Mouse (Mus musculus) hindbrain, postnatal 0 days (tissue): Measurements from ENCODE around the gene Pfkfb2. TPM values are rescaled to one million over a fixed set of nuclear protein-coding genes. Genes with fewer than 3 reads are reported as not detected.

ENCODE experiments used
- ATAC-seq: fragments of 200-750 bp; cut with Nextera tagmentation; 2 replicates; pipeline ENCODE4 v1.8.0; 2017; ENCODE audit warnings: mild to moderate bottlenecking, moderate TSS enrichment, moderate library complexity
- DNase-seq: peaks from one replicate; pipeline ENCODE4 v3.0.0-alpha.2; 2015; ENCODE audit warnings: low spot score
- H3K27ac ChIP-seq: fragments of 300-500 bp; sonication (generic); 2 replicates; pipeline ENCODE4 v1.5.1; 2014; ENCODE audit warnings: mild to moderate bottlenecking
- H3K27me3 ChIP-seq: fragments of 300-500 bp; sonication (generic); 2 replicates; pipeline ENCODE4 v1.6.1; 2014; ENCODE audit warnings: low read length, mixed read lengths; ENCODE audit not compliant: insufficient read depth
- H3K36me3 ChIP-seq: fragments of 300-500 bp; sonication (generic); 2 replicates; pipeline ENCODE4 v1.6.1; 2014; ENCODE audit warnings: low read length, mixed read lengths; ENCODE audit not compliant: insufficient read depth
- H3K4me1 ChIP-seq: fragments of 300-500 bp; sonication (generic); 2 replicates; pipeline ENCODE4 v1.6.1; 2014; ENCODE audit warnings: antibody characterized with exemption, low read length, mixed read lengths; ENCODE audit not compliant: insufficient read depth
- H3K4me2 ChIP-seq: fragments of 300-500 bp; sonication (generic); 2 replicates; pipeline ENCODE4 v1.6.1; 2014; ENCODE audit warnings: low read depth, mild to moderate bottlenecking, low read length, moderate library complexity, mixed read lengths
- H3K4me3 ChIP-seq: fragments of 300-500 bp; sonication (generic); 2 replicates; pipeline ENCODE4 v1.5.1; 2014; ENCODE audit warnings: low read length
- H3K9ac ChIP-seq: fragments of 300-500 bp; sonication (generic); replicated peaks from 2 replicates; pipeline ENCODE4 v1.6.1; 2014; ENCODE audit warnings: mild to moderate bottlenecking, low read length, moderate library complexity, mixed read lengths
- H3K9me3 ChIP-seq: fragments of 300-500 bp; sonication (generic); 2 replicates; pipeline ENCODE4 v1.6.1; 2016; ENCODE audit warnings: low read length, mixed read lengths
- CTCF ChIP-seq: IDR thresholded peaks from 2 replicates; pipeline ENCODE4 v1.5.1; 2016; ENCODE audit warnings: antibody characterized with exemption, control low read depth, low read depth
- WGBS: fragments of 180-500 bp; shearing (Covaris S2); extraction: QIAGEN DNeasy Blood & Tissue Kit; methylation state at CpG from one replicate; pipeline ENCODE4 v1.1.7; 2014; 5-methylcytosine and 5-hydroxymethylcytosine counted together
- polyA plus RNA-seq: library from polyadenylated mRNA; unstranded; fragments of >200 nt; fragmentation: Nextera tagmentation; extraction: Ambion mirVana; gene quantifications from 2 replicates; pipeline ENCODE4 v1.2.1, GENCODE M21; 2015
- total RNA-seq: library from RNA; depleted of rRNA; stranded (reverse); fragments of >200 nt; gene quantifications from 2 replicates; pipeline ENCODE4 v1.2.3, GENCODE M21; 2014

Gene Pfkfb2
- total and polyA plus RNA-seq, 2 experiments from 2014 or later: 13.3 to 30.0 TPM

- WGBS: 72% methylated on average over 5 of the region's 5 CpGs
- no peak for ATAC-seq
- no peak overlapping the region for H3K27ac ChIP-seq
These were observed 38.0 kb upstream of the Pfkfb2 start for GRCm38 (mm10) chr1:130767066-130767465.

GRCm38 (mm10) chr1:130764027-130764461 lies 35.0 kb upstream of the Pfkfb2 start:
- Histone ChIP-seq H3K36me3 (no peaks in the 10 kb centered on the region), H3K9me3 (no peaks in the 10 kb centered on the region), H3K27ac (no peak overlapping the region), H3K9ac (no peak overlapping the region), H3K27me3 (no peaks in the 10 kb centered on the region), H3K4me3 (no peak overlapping the region), H3K4me1 (no peaks in the 10 kb centered on the region), H3K4me2 (no peak overlapping the region)
- no peak for ATAC-seq
- no peak for DNase-seq
- 90% methylated on average over 12 of the region's 12 CpGs for WGBS
- no peak for TF ChIP-seq CTCF

More at GRCm38 (mm10) chr1:130767066-130767465, 38.0 kb upstream of the Pfkfb2 start:
- Histone ChIP-seq H3K4me1 (no peaks in the 10 kb centered on the region), H3K4me2 (no peak overlapping the region), H3K9ac (no peak overlapping the region), H3K9me3 (no peaks in the 10 kb centered on the region), H3K27me3 (no peaks in the 10 kb centered on the region), H3K36me3 (no peaks in the 10 kb centered on the region), H3K4me3 (no peak overlapping the region)
- DNase-seq: no peak
- no peak for TF ChIP-seq CTCF

GRCm38 (mm10) chr1:130762045-130762760 lies 33.1 kb upstream of the Pfkfb2 start:
- DNase-seq: no peak
- Histone ChIP-seq H3K9ac (no peak overlapping the region), H3K27me3 (no peaks in the 10 kb centered on the region), H3K9me3 (no peaks in the 10 kb centered on the region), H3K4me2 (no peak overlapping the region), H3K4me3 (no peak overlapping the region), H3K27ac (no peak overlapping the region), H3K4me1 (no peaks in the 10 kb centered on the region), H3K36me3 (no peaks in the 10 kb centered on the region)
- no peak for TF ChIP-seq CTCF
- 79% methylated on average over 3 of the region's 3 CpGs for WGBS
- no peak for ATAC-seq

GRCm38 (mm10) chr1:130761597-130761996 lies 32.5 kb upstream of the Pfkfb2 start:
- Histone ChIP-seq H3K9ac (no peak overlapping the region), H3K36me3 (no peaks in the 10 kb centered on the region)
- no peak for ATAC-seq

GRCm38 (mm10) chr1:130759689-130760088 lies 30.6 kb upstream of the Pfkfb2 start:
- Histone ChIP-seq H3K27ac (no peak overlapping the region), H3K36me3 (no peaks in the 10 kb centered on the region), H3K27me3 (no peaks in the 10 kb centered on the region), H3K4me1 (no peaks in the 10 kb centered on the region), H3K4me3 (no peak overlapping the region), H3K4me2 (no peak overlapping the region), H3K9me3 (no peaks in the 10 kb centered on the region), H3K9ac (no peak overlapping the region)
- DNase-seq (no peak), ATAC-seq (no peak)
- 85% methylated on average over 9 of the region's 9 CpGs for WGBS
- no peak for TF ChIP-seq CTCF

More at GRCm38 (mm10) chr1:130761597-130761996, 32.5 kb upstream of the Pfkfb2 start:
- WGBS: 80% methylated on average over 1 of the region's 1 CpGs
- Histone ChIP-seq H3K4me2 (no peak overlapping the region), H3K9me3 (no peaks in the 10 kb centered on the region), H3K4me3 (no peak overlapping the region), H3K4me1 (no peaks in the 10 kb centered on the region), H3K27me3 (no peaks in the 10 kb centered on the region), H3K27ac (no peak overlapping the region)
- no peak for DNase-seq
- no peak for TF ChIP-seq CTCF

- Histone ChIP-seq H3K9me3 (no peaks in the 10 kb centered on the region), H3K4me1 (no peaks in the 10 kb centered on the region), H3K4me3 (no peak overlapping the region), H3K36me3 (no peaks in the 10 kb centered on the region), H3K27me3 (no peaks in the 10 kb centered on the region), H3K9ac (no peak overlapping the region), H3K4me2 (no peak overlapping the region), H3K27ac (no peak overlapping the region)
- DNase-seq (no peak), ATAC-seq (no peak)
- TF ChIP-seq CTCF: no peak
- 88% methylated on average over 3 of the region's 3 CpGs for WGBS
These were observed 17.8 kb upstream of the Pfkfb2 start for GRCm38 (mm10) chr1:130746819-130747218.

GRCm38 (mm10) chr1:130745591-130745990 lies 16.5 kb upstream of the Pfkfb2 start:
- H3K9ac ChIP-seq: no peak overlapping the region
- ATAC-seq: no peak
- no peaks in the 10 kb centered on the region for H3K36me3 ChIP-seq
- WGBS: 98% methylated on average over 3 of the region's 3 CpGs
- peaks cover 6% of the 10 kb centered on the region for H3K4me1 ChIP-seq
- H3K27me3 ChIP-seq: no peaks in the 10 kb centered on the region
- no peak for DNase-seq
- no peak for TF ChIP-seq CTCF
- H3K27ac ChIP-seq: no peak overlapping the region
- no peak overlapping the region for H3K4me2 ChIP-seq
- no peaks in the 10 kb centered on the region for H3K9me3 ChIP-seq
- no peak overlapping the region for H3K4me3 ChIP-seq
